In genomic region chr13:100103748-100104254, GRCm38 (mm10) we compare ENCODE assay signal across 8 mouse cellular contexts. TPM values are rescaled to one million over a fixed set of nuclear protein-coding genes. Genes with fewer than 3 reads are reported as not detected.
DNase-seq lines count a peak whose midpoint lies in the region; ATAC-seq and TF ChIP-seq lines count a peak whose summit lies in the region.

Gene Bdp1 (minus strand): TSS chr13:100104070.

- peaks cover 37% of the 10 kb centered on the region for H3K79me2 ChIP-seq in MEL (ENCODE audit: control insufficient read depth, insufficient read depth, low read length, poor library complexity)

- no peaks in the 10 kb centered on the region for H3K9me3 ChIP-seq in MEL (replicated peaks; ENCODE audit: insufficient read depth, low read length)
- H3K9me3 ChIP-seq in forebrain, postnatal 0 days (ENCODE audit: low read length), result no peaks in the 10 kb centered on the region
- H3K9me3 ChIP-seq in lung, embryonic 16.5 days (ENCODE audit: control insufficient read depth, low read length), result no peaks in the 10 kb centered on the region

- H3K4me2 ChIP-seq in forebrain, postnatal 0 days (ENCODE audit: low read depth), result peak within 1 kb of the TSS; percentile 66
- peak within 1 kb of the TSS; percentile 84 for H3K4me2 ChIP-seq in lung, embryonic 16.5 days (ENCODE audit: low read depth, low read length)

- ATAC-seq in forebrain, postnatal 0 days, result peak; percentile 90
- peak; percentile 65 to 84 for ATAC-seq in hematopoietic stem cell, adult 5-6 weeks (replicated peaks in 1 of 2; ENCODE audit: insufficient read depth in 1 of 2, low FRiP score in 2 of 2, low TSS enrichment in 1 of 2, low read depth in 1 of 2, poor library complexity in 2 of 2, severe bottlenecking in 2 of 2)
- ATAC-seq in lung, embryonic 16.5 days (ENCODE audit: low read depth), result peak; percentile 76

- DNase-seq in MEL (ENCODE audit: low read depth, low spot score), result peak; percentile 94
- peak; percentile 93 to 95 for DNase-seq in cerebellum, adult 2 months
- DNase-seq in forebrain, postnatal 0 days, result peak; percentile 97
- DNase-seq in layer of hippocampus, adult 9-10 months (ENCODE audit: low spot score), result peak; percentile 78
- DNase-seq in ovary, postnatal 10 days (ENCODE audit: low spot score), result peak; percentile 95
- peak; percentile 88 to 94 for DNase-seq in thymus, postnatal 10 days (ENCODE audit: low spot score in 2 of 2)

- H3K4me3 ChIP-seq in MEL (ENCODE audit: control insufficient read depth in 1 of 2, insufficient read depth in 1 of 2, low read depth in 2 of 2, low read length in 2 of 2), result peak within 1 kb of the TSS; percentile 75 to 100
- peak within 1 kb of the TSS; percentile 94 for H3K4me3 ChIP-seq in cerebellum, adult 2 months (replicated peaks; ENCODE audit: insufficient read depth, low read depth, low read length)
- peak within 1 kb of the TSS; percentile 94 for H3K4me3 ChIP-seq in forebrain, postnatal 0 days (ENCODE audit: low read depth, low read length)
- peak within 1 kb of the TSS; percentile 100 for H3K4me3 ChIP-seq in lung, embryonic 16.5 days (ENCODE audit: low read length)

- no peak for TF ChIP-seq EP300 in MEL (IDR thresholded peaks at IDR 0.05; ENCODE audit: low read depth in 1 of 2, low read length in 2 of 2)

- TF ChIP-seq POLR2A in MEL (IDR thresholded peaks at IDR 0.05; ENCODE audit: control insufficient read depth in 1 of 2, insufficient read depth in 1 of 2, low read depth in 1 of 2, low read length in 2 of 2, poor library complexity in 1 of 2), result peak; percentile 88 to 94
- TF ChIP-seq POLR2A in cerebellum, adult 2 months (IDR thresholded peaks at IDR 0.05; ENCODE audit: borderline replicate concordance, insufficient read depth, low read length), result peak; percentile 64

- H3K27me3 ChIP-seq in MEL (ENCODE audit: control insufficient read depth in 1 of 2, insufficient read depth in 2 of 2, low read length in 2 of 2), result no peaks in the 10 kb centered on the region
- H3K27me3 ChIP-seq in cerebellum, adult 2 months (ENCODE audit: control insufficient read depth, insufficient read depth, low read length), result no peaks in the 10 kb centered on the region
- H3K27me3 ChIP-seq in forebrain, postnatal 0 days (ENCODE audit: insufficient read depth, low read length), result no peaks in the 10 kb centered on the region
- H3K27me3 ChIP-seq in lung, embryonic 16.5 days (ENCODE audit: control insufficient read depth, insufficient read depth, low read depth, low read length), result no peaks in the 10 kb centered on the region

- peak within 1 kb of the TSS; percentile 75 for H3K9ac ChIP-seq in MEL (ENCODE audit: control insufficient read depth, low read depth, low read length, poor library complexity, severe bottlenecking)
- H3K9ac ChIP-seq in forebrain, postnatal 0 days, result peak within 1 kb of the TSS; percentile 70
- H3K9ac ChIP-seq in lung, embryonic 16.5 days (ENCODE audit: low read length), result peak within 1 kb of the TSS; percentile 95

- H3K36me3 ChIP-seq in MEL (ENCODE audit: control insufficient read depth in 1 of 2, insufficient read depth in 2 of 2, low read length in 2 of 2), result peaks cover 2 to 31% of the 10 kb centered on the region in 2 experiments; a peak in 3 of 4 replicates
- peaks cover 2% of the 10 kb centered on the region; the same call in 1 of the 2 replicates for H3K36me3 ChIP-seq in forebrain, postnatal 0 days (ENCODE audit: insufficient read depth)
- no peaks in the 10 kb centered on the region for H3K36me3 ChIP-seq in lung, embryonic 16.5 days (ENCODE audit: control insufficient read depth, insufficient read depth, low read length)

- peak within 1 kb of the TSS; percentile 59 for H3K27ac ChIP-seq in MEL (ENCODE audit: control insufficient read depth, low read depth, low read length)
- H3K27ac ChIP-seq in cerebellum, adult 2 months (ENCODE audit: insufficient read depth, low read length), result peak within 1 kb of the TSS; percentile 66
- peak within 1 kb of the TSS; percentile 83 for H3K27ac ChIP-seq in forebrain, postnatal 0 days (ENCODE audit: low read depth, low read length)
- peak within 1 kb of the TSS; percentile 86 for H3K27ac ChIP-seq in lung, embryonic 16.5 days (ENCODE audit: low read length)

- WGBS in cerebellum, adult 2 months, result 1% methylated on average over 44 of the region's 44 CpGs
- WGBS in forebrain, postnatal 0 days, result under 1% methylated on average over 42 of the region's 44 CpGs
- WGBS in lung, embryonic 16.5 days, result under 1% methylated on average over 40 of the region's 44 CpGs

- no peak for TF ChIP-seq RAD21 in MEL (IDR thresholded peaks at IDR 0.05; ENCODE audit: low read depth, low read length)

- H3K4me1 ChIP-seq in MEL (ENCODE audit: control insufficient read depth in 1 of 2, insufficient read depth in 2 of 2, low read length in 2 of 2), result peaks cover 21 to 22% of the 10 kb centered on the region in 2 experiments
- peaks cover 7% of the 10 kb centered on the region; the same call in 1 of the 2 replicates for H3K4me1 ChIP-seq in cerebellum, adult 2 months (ENCODE audit: control insufficient read depth, insufficient read depth, low read length)
- H3K4me1 ChIP-seq in forebrain, postnatal 0 days (ENCODE audit: insufficient read depth), result peaks cover 15% of the 10 kb centered on the region
- peaks cover 10% of the 10 kb centered on the region for H3K4me1 ChIP-seq in lung, embryonic 16.5 days (replicated peaks; ENCODE audit: control insufficient read depth, insufficient read depth, low read length)

- no peak for TF ChIP-seq CTCF in MEL (IDR thresholded peaks at IDR 0.05 in 2 of 3, conservative IDR thresholded peaks at IDR 0.05 in 1 of 3; ENCODE audit: control insufficient read depth in 1 of 3, insufficient read depth in 1 of 3, low read depth in 2 of 3, low read length in 3 of 3, poor library complexity in 1 of 3, severe bottlenecking in 1 of 3)
- no peak for TF ChIP-seq CTCF in cerebellum, adult 2 months (IDR thresholded peaks at IDR 0.05; ENCODE audit: borderline replicate concordance, insufficient read depth, low read depth, low read length)
- no peak for TF ChIP-seq CTCF in forebrain, postnatal 0 days (IDR thresholded peaks at IDR 0.05; ENCODE audit: low read depth)

TF ChIP-seq in MEL, 35 proteins besides CTCF, POLR2A, EP300 and RAD21:
- TF ChIP-seq MXI1 (IDR thresholded peaks at IDR 0.05; ENCODE audit: low read depth, low read length) (peak; percentile 96), ZNF384 (IDR thresholded peaks at IDR 0.05; ENCODE audit: low read depth, low read length) (peak; percentile 92), TBP (IDR thresholded peaks at IDR 0.05; ENCODE audit: low read depth, low read length) (peak; percentile 79), CHD1 (IDR thresholded peaks at IDR 0.05; ENCODE audit: low read depth, low read length) (no peak), MAZ (IDR thresholded peaks at IDR 0.05; ENCODE audit: low read depth, low read length) (peak; percentile 75), GABPA (IDR thresholded peaks at IDR 0.05; ENCODE audit: low read depth, low read length) (peak; percentile 68; the same call in 1 of the 2 replicates), POLR2AphosphoS5 (IDR thresholded peaks at IDR 0.05; ENCODE audit: borderline replicate concordance, low read depth, low read length) (no peak), GATA1 (IDR thresholded peaks at IDR 0.05; ENCODE audit: low read depth, low read length) (no peak), SIN3A (IDR thresholded peaks at IDR 0.05; ENCODE audit: low read length) (peak; percentile 100), ETS1 (IDR thresholded peaks at IDR 0.05; ENCODE audit: low read depth, low read length) (peak; percentile 62), ZC3H11A (IDR thresholded peaks at IDR 0.05; ENCODE audit: low read depth, low read length) (no peak; the same call in 1 of the 2 replicates), MYB (IDR thresholded peaks at IDR 0.05; ENCODE audit: low read depth, low read length) (0 out of 2 replicates have a peak, but pooled peaks have one; percentile 54), MYC (IDR thresholded peaks at IDR 0.05; ENCODE audit: low read depth, low read length) (0 out of 2 replicates have a peak, but pooled peaks have one; percentile 29), POLR2AphosphoS2 (IDR thresholded peaks at IDR 0.05; ENCODE audit: low read length) (peak; percentile 80), MAX (IDR thresholded peaks at IDR 0.05; ENCODE audit: low read length) (peak; percentile 64; the same call in 1 of the 2 replicates), RCOR1 (IDR thresholded peaks at IDR 0.05; ENCODE audit: low read depth, low read length) (peak; percentile 36; the same call in 1 of the 2 replicates), UBTF (IDR thresholded peaks at IDR 0.05; ENCODE audit: borderline replicate concordance, insufficient read depth, low read depth, low read length) (no peak), NELFE (IDR thresholded peaks at IDR 0.05; ENCODE audit: low read depth, low read length) (peak; percentile 89), USF2 (IDR thresholded peaks at IDR 0.05; ENCODE audit: borderline replicate concordance in 1 of 2, insufficient read depth in 1 of 2, low read depth in 1 of 2, low read length in 2 of 2) (no peak), ZMIZ1 (IDR thresholded peaks at IDR 0.05; ENCODE audit: low read depth, low read length) (peak; percentile 89), HCFC1 (IDR thresholded peaks at IDR 0.05; ENCODE audit: low read depth, low read length) (peak; percentile 95), TCF12 (IDR thresholded peaks at IDR 0.05; ENCODE audit: low read depth, low read length) (peak; percentile 69; the same call in 1 of the 2 replicates), E2F4 (IDR thresholded peaks at IDR 0.05; ENCODE audit: borderline replicate concordance, low read depth, low read length) (no peak; the same call in 1 of the 2 replicates), ELF1 (IDR thresholded peaks at IDR 0.05; ENCODE audit: low read depth, low read length) (peak; percentile 89)

RNA-seq across cellular contexts. Expression of gene Bdp1, which starts in this region (rescaled TPM):
- total RNA-seq in MEL (2012; rRNA removed), result 23.3 and 27.2 TPM in 2 replicates
- 10 to 100 TPM; 19.7 to 73.2 TPM for polyA plus RNA-seq in MEL (2012; ENCODE audit: insufficient read depth in 1 of 2, insufficient read length in 2 of 2, low read depth in 1 of 2, low replicate concordance in 2 of 2, missing spikeins in 1 of 2)
- 14.7 and 16.6 TPM in 2 replicates for polyA plus RNA-seq in cerebellum, adult 2 months (2012; rRNA removed)
- total RNA-seq in forebrain, postnatal 0 days (2014; rRNA removed), result 23.9 and 32.1 TPM in 2 replicates
- polyA plus RNA-seq in forebrain, postnatal 0 days (2015; fragmentation: Nextera tagmentation; extraction: Ambion mirVana), result 10.6 and 19.1 TPM in 2 replicates
- total RNA-seq in hematopoietic stem cell, adult 5-6 weeks (2017), result 60.0 and 61.8 TPM in 2 replicates
- 22.5 and 23.7 TPM in 2 replicates for polyA plus RNA-seq in lung, embryonic 16.5 days (2015; fragmentation: Nextera tagmentation; extraction: Ambion mirVana)

Comparison
In these comparisons a context has a peak if more than half of its experiments do, and no peak if none do; other contexts are left out.
1. Peak in every context shown above with its lines: DNase-seq, ATAC-seq, H3K4me3 ChIP-seq and H3K27ac ChIP-seq.